Mouse (Mus musculus) forebrain, embryonic 12.5 days (tissue): ENCODE measurements around the gene Sox5. TPM values are rescaled to one million over a fixed set of nuclear protein-coding genes. Genes with fewer than 3 reads are reported as not detected.
A peak's percentile ranks its signal among the peaks of the same experiment; 100 is the strongest.

Experiments used
- ATAC-seq: fragments of 200-750 bp; cut with Nextera tagmentation; 2 replicates; pipeline ENCODE4 v1.8.0; 2017; ENCODE audit warnings: moderate TSS enrichment; ENCODE audit not compliant: low FRiP score
- H3K27ac ChIP-seq: fragments of 300-500 bp; sonication (generic); 2 replicates; pipeline ENCODE4 v1.5.1; 2016; ENCODE audit warnings: mild to moderate bottlenecking
- H3K27me3 ChIP-seq: fragments of 300-500 bp; sonication (generic); 2 replicates; pipeline ENCODE4 v1.6.1; 2016; ENCODE audit warnings: mild to moderate bottlenecking
- H3K36me3 ChIP-seq: fragments of 300-500 bp; sonication (generic); replicated peaks from 2 replicates; pipeline ENCODE4 v1.6.1; 2016; ENCODE audit warnings: mild to moderate bottlenecking
- H3K4me1 ChIP-seq: fragments of 300-500 bp; sonication (generic); 2 replicates; pipeline ENCODE4 v1.6.1; 2016
- H3K4me2 ChIP-seq: fragments of 300-500 bp; sonication (generic); 2 replicates; pipeline ENCODE4 v1.6.1; 2016; ENCODE audit warnings: mild to moderate bottlenecking, moderate library complexity
- H3K4me3 ChIP-seq: fragments of 300-500 bp; sonication (generic); replicated peaks from 2 replicates; pipeline ENCODE4 v1.5.1; 2016; ENCODE audit warnings: mild to moderate bottlenecking
- H3K9ac ChIP-seq: fragments of 300-500 bp; sonication (generic); 2 replicates; pipeline ENCODE4 v1.6.1; 2016; ENCODE audit warnings: mild to moderate bottlenecking
- H3K9me3 ChIP-seq: fragments of 300-500 bp; sonication (generic); 2 replicates; pipeline ENCODE4 v1.6.1; 2016
- WGBS: fragments of 180-500 bp; shearing (Covaris S2); methylation state at CpG from one replicate; pipeline ENCODE4 v1.1.7; 2016; 5-methylcytosine and 5-hydroxymethylcytosine counted together
- polyA plus RNA-seq: library from polyadenylated mRNA; unstranded; fragments of >200 nt; fragmentation: Nextera tagmentation; extraction: Ambion mirVana; gene quantifications from 2 replicates; pipeline ENCODE4 v1.2.1, GENCODE M21; 2016

The Sox5 gene
- polyA plus RNA-seq, 1 experiment from 2014 or later, result 89.0 TPM

GRCm38 (mm10) chr6:144707976-144708375 is 73.8 kb downstream of the Sox5 start:
- Histone ChIP-seq H3K4me1 (peaks cover 10% of the 10 kb centered on the region), H3K27ac (no peak overlapping the region), H3K4me3 (no peak overlapping the region), H3K36me3 (no peaks in the 10 kb centered on the region), H3K9me3 (0 out of 2 replicates have a peak, but pooled peaks cover 2% of the 10 kb centered on the region), H3K9ac (no peak overlapping the region), H3K4me2 (no peak overlapping the region), H3K27me3 (0 out of 2 replicates have a peak, but pooled peaks cover 2% of the 10 kb centered on the region)
- 96% methylated on average over 1 of the region's 1 CpGs for WGBS
- no peak for ATAC-seq

GRCm38 (mm10) chr6:144704962-144705361 is 76.8 kb downstream of the Sox5 start:
- no peaks in the 10 kb centered on the region for H3K36me3 ChIP-seq
- ATAC-seq, result no peak
- no peak overlapping the region for H3K4me2 ChIP-seq
- no peak overlapping the region for H3K27ac ChIP-seq
- H3K27me3 ChIP-seq, result 0 out of 2 replicates have a peak, but pooled peaks cover 2% of the 10 kb centered on the region
- H3K9ac ChIP-seq, result no peak overlapping the region
- H3K4me3 ChIP-seq, result no peak overlapping the region
- H3K4me1 ChIP-seq, result no peaks in the 10 kb centered on the region
- H3K9me3 ChIP-seq, result 0 out of 2 replicates have a peak, but pooled peaks cover 2% of the 10 kb centered on the region
- 91% methylated on average over 5 of the region's 5 CpGs for WGBS

GRCm38 (mm10) chr6:144695660-144696059 is 86.1 kb downstream of the Sox5 start:
- Histone ChIP-seq H3K9ac (no peak overlapping the region), H3K27me3 (no peaks in the 10 kb centered on the region), H3K36me3 (no peaks in the 10 kb centered on the region), H3K27ac (no peak overlapping the region), H3K4me2 (no peak overlapping the region), H3K4me3 (no peak overlapping the region), H3K4me1 (no peaks in the 10 kb centered on the region), H3K9me3 (no peaks in the 10 kb centered on the region)
- ATAC-seq, result no peak
- WGBS, result 88% methylated on average over 4 of the region's 4 CpGs

GRCm38 (mm10) chr6:144693211-144693899 is 88.4 kb downstream of the Sox5 start:
- Histone ChIP-seq H3K4me1 (no peaks in the 10 kb centered on the region), H3K27me3 (no peaks in the 10 kb centered on the region), H3K36me3 (no peaks in the 10 kb centered on the region), H3K27ac (no peak overlapping the region), H3K4me3 (no peak overlapping the region), H3K9me3 (no peaks in the 10 kb centered on the region), H3K4me2 (no peak overlapping the region), H3K9ac (no peak overlapping the region)
- 90% methylated on average over 7 of the region's 7 CpGs for WGBS
- no peak for ATAC-seq

GRCm38 (mm10) chr6:144691298-144692041 is 90.3 kb downstream of the Sox5 start:
- no peak for ATAC-seq

GRCm38 (mm10) chr6:144689076-144689475 is 92.7 kb downstream of the Sox5 start:
- H3K4me3 ChIP-seq, result no peak overlapping the region
- H3K9me3 ChIP-seq, result no peaks in the 10 kb centered on the region
- H3K36me3 ChIP-seq, result no peaks in the 10 kb centered on the region
- H3K27me3 ChIP-seq, result no peaks in the 10 kb centered on the region
- H3K4me2 ChIP-seq, result no peak overlapping the region
- no peak overlapping the region for H3K9ac ChIP-seq
- H3K27ac ChIP-seq, result no peak overlapping the region
- no peaks in the 10 kb centered on the region for H3K4me1 ChIP-seq
- ATAC-seq, result no peak
- WGBS, result 95% methylated on average over 3 of the region's 3 CpGs

More at GRCm38 (mm10) chr6:144691298-144692041, 90.3 kb downstream of the Sox5 start:
- Histone ChIP-seq H3K4me3 (no peak overlapping the region), H3K27me3 (no peaks in the 10 kb centered on the region), H3K36me3 (no peaks in the 10 kb centered on the region), H3K4me2 (no peak overlapping the region), H3K27ac (no peak overlapping the region), H3K9me3 (no peaks in the 10 kb centered on the region), H3K4me1 (no peaks in the 10 kb centered on the region), H3K9ac (no peak overlapping the region)
- 90% methylated on average over 7 of the region's 7 CpGs for WGBS

- Histone ChIP-seq H3K9me3 (no peaks in the 10 kb centered on the region), H3K4me1 (no peaks in the 10 kb centered on the region), H3K9ac (no peak overlapping the region), H3K27ac (no peak overlapping the region), H3K36me3 (no peaks in the 10 kb centered on the region), H3K4me2 (no peak overlapping the region), H3K27me3 (no peaks in the 10 kb centered on the region), H3K4me3 (no peak overlapping the region)
- 85% methylated on average over 8 of the region's 8 CpGs for WGBS
- ATAC-seq, result no peak
Measured at GRCm38 (mm10) chr6:144687681-144688080, 94.1 kb downstream of the Sox5 start.

GRCm38 (mm10) chr6:144681045-144681789 is 100.6 kb downstream of the Sox5 start:
- 19% methylated on average over 12 of the region's 12 CpGs for WGBS
- no peaks in the 10 kb centered on the region for H3K36me3 ChIP-seq
- H3K9me3 ChIP-seq, result no peaks in the 10 kb centered on the region
- peak; percentile 86; the same call in 1 of the 2 replicates for ATAC-seq
- no peak overlapping the region for H3K4me3 ChIP-seq
- peaks cover 6% of the 10 kb centered on the region; the same call in 1 of the 2 replicates for H3K4me1 ChIP-seq
- no peak overlapping the region for H3K4me2 ChIP-seq
- no peak overlapping the region for H3K27ac ChIP-seq
- H3K27me3 ChIP-seq, result peaks cover 7% of the 10 kb centered on the region
- H3K9ac ChIP-seq, result no peak overlapping the region

- H3K27ac ChIP-seq, result no peak overlapping the region
- WGBS, result 94% methylated on average over 9 of the region's 9 CpGs
- H3K9ac ChIP-seq, result no peak overlapping the region
- no peak for ATAC-seq
- no peak overlapping the region for H3K4me2 ChIP-seq
- peaks cover 6% of the 10 kb centered on the region; the same call in 1 of the 2 replicates for H3K4me1 ChIP-seq
- peaks cover 7% of the 10 kb centered on the region for H3K27me3 ChIP-seq
- H3K36me3 ChIP-seq, result no peaks in the 10 kb centered on the region
- H3K4me3 ChIP-seq, result no peak overlapping the region
- H3K9me3 ChIP-seq, result no peaks in the 10 kb centered on the region
Measured at GRCm38 (mm10) chr6:144677491-144678133, 104.2 kb downstream of the Sox5 start.

GRCm38 (mm10) chr6:144675111-144675510 is 106.7 kb downstream of the Sox5 start:
- Histone ChIP-seq H3K9ac (no peak overlapping the region), H3K9me3 (no peaks in the 10 kb centered on the region), H3K27ac (no peak overlapping the region), H3K4me2 (no peak overlapping the region), H3K36me3 (no peaks in the 10 kb centered on the region), H3K4me1 (no peaks in the 10 kb centered on the region), H3K27me3 (peaks cover 7% of the 10 kb centered on the region), H3K4me3 (no peak overlapping the region)
- WGBS, result 93% methylated on average over 6 of the region's 6 CpGs
- no peak for ATAC-seq

- 89% methylated on average over 8 of the region's 8 CpGs for WGBS
- Histone ChIP-seq H3K4me2 (no peak overlapping the region), H3K27ac (no peak overlapping the region), H3K27me3 (peaks cover 3% of the 10 kb centered on the region; the same call in 1 of the 2 replicates), H3K36me3 (no peaks in the 10 kb centered on the region), H3K4me3 (no peak overlapping the region), H3K4me1 (no peaks in the 10 kb centered on the region), H3K9ac (no peak overlapping the region), H3K9me3 (no peaks in the 10 kb centered on the region)
- ATAC-seq, result no peak
Measured at GRCm38 (mm10) chr6:144673906-144674305, 107.9 kb downstream of the Sox5 start.
